Mouse (Mus musculus) urinary bladder, postnatal 10 days (tissue): Measurements from ENCODE around the gene Fancg.

Source experiments
- DNase-seq: peaks from one replicate; pipeline ENCODE4 v3.0.0; 2022; ENCODE audit warnings: low spot score

Gene Fancg

DNA sequence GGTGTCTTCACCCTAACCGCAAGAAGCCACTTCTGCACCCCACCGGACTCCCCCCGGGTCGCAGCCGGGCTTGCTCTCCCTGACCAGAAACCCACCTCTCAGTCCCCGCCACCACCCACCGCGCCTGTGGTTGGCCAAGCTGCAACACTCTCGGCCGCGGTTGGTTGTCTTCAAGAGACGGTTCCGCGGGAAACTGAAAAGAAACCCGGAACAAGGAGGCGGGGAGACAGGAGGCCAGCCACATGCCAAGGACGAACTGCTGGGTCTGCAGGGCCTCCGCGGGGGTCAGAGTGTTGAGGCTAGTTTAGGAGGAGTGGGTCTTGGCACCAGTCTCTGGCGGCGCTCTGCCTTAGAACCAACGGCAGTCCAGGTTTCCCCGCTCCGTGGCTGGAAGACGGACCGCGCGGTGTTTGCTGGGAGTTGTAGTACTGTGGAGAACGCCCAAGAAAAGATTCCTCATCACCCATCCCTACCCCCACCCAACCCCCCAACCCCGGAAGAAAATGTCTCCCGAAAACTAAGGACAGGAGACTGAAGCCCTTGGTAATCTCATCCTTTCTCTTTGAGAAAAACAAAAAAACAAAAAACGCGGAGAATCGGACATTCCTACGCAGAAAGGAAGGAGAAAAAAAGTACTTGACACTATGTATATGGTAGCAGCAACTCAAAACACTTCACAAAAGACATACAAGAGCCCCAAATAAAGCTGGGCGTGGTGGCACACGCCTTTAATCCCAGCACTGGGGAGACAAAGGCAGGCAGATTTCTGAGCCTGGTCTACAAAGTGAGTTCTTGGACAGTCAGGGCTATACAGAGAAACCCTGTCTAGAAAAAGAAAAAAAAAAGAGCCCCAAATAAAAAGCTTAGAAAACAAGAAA lies at the start of gene Fancg:
Gene Fancg (minus strand): TSS at position 346 of the 878 bp plus-strand sequence.
- no peak for DNase-seq

GRCm38 (mm10) chr4:43059697-43060096 lies 49.4 kb upstream of the Fancg start:
- DNase-seq, result no peak

DNA sequence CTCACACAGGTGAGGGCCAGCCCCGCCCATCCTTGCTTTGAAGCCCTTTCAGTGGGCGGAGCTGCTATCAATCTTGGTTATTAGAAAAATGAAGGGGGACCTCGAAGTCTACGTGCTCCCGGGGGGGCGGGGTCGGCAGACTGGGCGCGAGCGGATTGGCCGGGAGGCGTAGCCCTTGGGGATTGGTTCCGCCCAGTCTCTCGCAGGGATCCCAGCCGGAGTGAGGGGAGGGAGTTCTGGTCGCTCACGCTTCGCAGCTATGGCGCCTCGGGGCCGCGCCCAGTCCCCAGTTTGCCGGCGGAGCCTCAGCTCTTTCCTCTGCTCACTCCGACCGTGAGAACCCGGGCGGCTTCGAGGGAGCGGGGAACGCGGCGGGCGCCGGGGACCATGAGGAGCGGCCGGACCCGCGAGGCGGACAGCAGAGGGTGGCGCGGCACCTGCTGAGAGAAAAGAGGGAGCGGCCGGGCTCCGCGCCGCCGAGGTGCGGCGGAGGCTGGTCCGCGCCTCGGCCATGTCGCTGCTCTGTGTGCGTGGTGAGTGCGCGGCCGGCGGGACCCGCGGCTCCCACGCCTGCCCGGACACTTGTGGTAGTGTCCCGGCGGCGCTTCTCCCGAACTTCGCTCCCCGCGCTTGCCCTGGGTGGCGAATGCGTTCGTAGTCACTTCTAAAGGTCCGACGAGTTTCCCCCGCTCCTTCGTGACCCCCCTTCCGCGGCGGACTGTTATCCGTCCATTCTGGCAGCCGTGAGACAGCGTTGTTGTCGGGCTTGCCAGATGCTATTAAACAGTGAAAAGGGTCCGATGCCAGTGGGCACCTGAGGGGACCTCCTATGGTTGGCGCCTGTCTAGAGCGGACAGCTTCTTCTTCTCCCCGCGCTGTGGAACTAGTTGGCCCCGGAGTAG lies 48.7 kb upstream of the Fancg start, which contains the start of gene Unc13b:
Gene Unc13b (plus strand): TSS at position 201 of the 902 bp plus-strand sequence.
- DNase-seq, result peak; percentile 63

- DNase-seq, result no peak
These were observed 48.1 kb upstream of the Fancg start for GRCm38 (mm10) chr4:43058392-43058752.

- DNase-seq, result no peak
These were observed 47.3 kb upstream of the Fancg start for GRCm38 (mm10) chr4:43057654-43058053.

GRCm38 (mm10) chr4:43052627-43053026 lies 42.3 kb upstream of the Fancg start:
- no peak for DNase-seq

DNA sequence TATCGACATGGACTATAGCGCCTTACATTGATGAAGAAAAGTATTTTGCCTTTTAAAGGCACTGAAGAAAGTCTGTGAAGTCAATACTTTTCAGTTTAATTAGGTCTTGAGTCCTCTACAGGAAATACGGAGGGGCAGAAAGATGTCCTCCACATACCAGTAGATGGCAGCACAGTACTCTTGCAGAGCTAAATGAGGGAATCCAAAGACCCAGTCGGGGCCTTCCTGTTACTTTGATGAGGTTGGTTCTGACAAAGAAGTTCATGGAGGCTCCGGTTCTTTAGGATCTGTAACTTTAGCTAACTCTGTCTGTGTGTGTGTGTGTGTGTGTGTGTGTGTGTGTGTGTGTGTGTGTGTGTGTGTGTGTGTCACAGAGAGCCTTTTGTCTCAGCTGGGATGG lies 36.9 kb upstream of the Fancg start:
- DNase-seq, result no peak

DNA sequence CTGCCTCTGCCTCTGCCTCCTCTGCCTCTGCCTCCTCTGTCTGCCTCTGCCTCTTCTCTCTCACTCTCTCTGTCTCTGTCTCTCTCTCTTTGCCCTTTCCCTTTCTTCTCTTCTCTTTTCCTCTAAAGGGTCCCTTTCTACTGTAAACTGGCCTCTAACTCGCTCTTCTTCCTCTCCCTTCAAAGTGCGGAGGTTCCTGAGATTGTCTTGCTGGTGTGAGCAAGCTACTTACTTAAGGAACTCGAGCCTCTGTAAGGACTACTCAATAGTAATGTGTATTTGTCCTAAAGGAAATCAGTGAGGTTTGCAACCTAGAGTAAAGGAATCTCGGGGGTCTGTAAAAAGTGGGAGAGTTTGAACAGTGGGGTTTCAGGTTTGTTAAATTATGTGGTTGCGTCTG lies 36.3 kb upstream of the Fancg start:
- no peak for DNase-seq

DNA sequence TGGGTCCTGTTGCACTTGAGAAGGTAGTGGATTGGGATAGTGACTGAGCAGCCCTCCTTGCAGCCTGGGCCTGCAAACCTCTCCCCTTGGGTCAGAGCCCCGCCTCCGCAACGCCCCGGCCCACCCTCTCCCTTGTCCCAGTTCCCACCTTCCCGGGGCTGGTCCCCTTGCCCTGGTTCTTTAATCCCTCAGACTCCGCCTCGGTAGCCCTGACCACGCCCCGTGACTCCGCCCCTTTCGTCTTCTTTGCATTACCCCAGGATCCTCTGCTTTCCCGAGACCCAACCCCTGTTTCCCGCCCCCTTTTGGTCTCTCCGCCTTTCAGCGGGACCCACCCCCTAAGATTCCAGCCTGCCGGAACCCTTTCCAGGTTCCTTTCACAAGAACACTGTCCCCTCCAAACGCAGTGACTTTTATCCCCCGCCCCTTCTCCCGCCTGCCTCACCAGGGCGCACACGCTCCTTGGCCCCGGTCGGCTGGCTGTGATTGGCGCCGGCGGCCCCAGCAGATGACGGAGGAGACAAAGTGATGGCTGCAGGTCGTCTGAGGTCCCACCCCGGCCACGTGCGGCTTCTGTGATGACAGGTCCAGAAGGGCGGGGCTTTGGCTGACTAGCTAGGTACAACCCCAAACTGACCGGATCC lies 35.5 kb upstream of the Fancg start, which contains the start of gene Fam214b:
Gene Fam214b (minus strand): TSS at position 562 of the 644 bp plus-strand sequence.
- peak; percentile 96 for DNase-seq

DNA sequence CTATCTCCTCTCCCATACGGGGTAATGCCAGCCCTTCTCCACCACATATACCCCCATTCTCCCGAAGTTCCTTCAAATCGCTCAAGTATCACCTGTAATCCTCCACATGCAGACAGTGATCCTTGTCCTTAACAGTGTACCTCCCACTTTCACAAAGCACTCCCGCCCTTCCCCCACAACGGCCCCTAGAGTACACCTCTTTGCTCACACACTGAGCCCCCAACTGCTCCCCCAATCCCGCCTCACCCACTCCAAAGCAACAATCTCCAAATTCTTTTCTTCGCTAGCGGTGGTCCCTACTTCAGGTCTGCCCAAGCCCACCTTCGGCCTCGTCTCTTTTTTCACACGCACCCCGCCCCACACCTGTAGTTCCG lies 35.0 kb upstream of the Fancg start:
- no peak for DNase-seq

DNA sequence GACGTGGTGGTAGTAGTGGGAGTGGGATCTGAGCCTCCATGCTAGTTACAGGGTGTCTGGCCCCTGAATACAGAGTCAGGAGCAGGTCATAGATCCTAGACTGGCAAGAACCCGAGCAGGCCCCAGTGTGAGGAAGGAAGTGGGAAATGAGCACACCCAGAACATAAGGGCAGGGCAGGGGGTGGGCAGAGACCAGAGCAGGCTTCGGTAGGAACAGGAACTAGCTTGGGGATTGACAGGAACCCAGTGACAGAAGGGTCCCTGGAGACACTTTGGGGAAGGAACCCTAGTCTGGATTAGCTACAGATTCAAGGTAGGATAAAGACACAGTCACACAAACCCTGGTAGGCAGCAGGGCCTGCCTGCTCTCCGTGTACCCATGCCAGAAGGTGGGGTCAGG lies 34.4 kb upstream of the Fancg start:
- DNase-seq, result no peak

DNA sequence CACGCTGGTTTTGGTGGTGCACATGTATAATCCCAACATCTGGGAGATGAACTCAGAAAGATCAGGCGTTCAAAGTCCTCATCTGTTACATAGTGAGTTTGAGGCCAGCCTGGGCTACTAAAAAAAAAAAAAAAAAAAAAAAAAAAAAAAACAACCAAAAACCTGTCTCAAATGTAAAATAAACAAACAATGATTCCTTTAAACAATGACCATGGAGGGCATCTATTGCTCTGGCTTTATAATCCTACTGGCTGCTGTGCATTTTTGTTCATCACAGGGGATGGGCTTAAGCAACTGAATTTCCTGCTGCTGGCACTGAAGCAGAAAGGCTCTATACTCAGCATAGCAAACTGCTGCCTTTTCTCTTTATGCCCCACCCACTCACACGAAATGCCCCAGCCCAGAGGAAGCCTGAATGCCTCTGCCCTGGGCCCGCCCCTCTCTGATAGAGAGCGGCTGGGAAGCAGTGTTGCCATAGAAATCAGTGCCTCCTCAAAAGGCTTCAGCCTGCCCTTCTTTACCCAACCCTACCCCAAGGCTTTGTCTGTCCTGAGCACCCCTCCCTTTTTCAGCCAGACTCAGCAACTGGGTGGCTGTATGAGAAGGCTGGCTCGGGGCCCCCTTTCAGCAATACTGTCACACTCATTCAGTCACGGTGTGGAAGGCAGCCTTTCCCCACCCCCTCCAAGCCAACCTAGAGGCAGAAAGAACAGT lies 33.5 kb upstream of the Fancg start:
- DNase-seq, result no peak

- DNase-seq, result no peak
These were observed 30.7 kb upstream of the Fancg start for GRCm38 (mm10) chr4:43040881-43041547.

- DNase-seq, result peak; percentile 88
These were observed 29.8 kb upstream of the Fancg start for GRCm38 (mm10) chr4:43040114-43040572.

DNA sequence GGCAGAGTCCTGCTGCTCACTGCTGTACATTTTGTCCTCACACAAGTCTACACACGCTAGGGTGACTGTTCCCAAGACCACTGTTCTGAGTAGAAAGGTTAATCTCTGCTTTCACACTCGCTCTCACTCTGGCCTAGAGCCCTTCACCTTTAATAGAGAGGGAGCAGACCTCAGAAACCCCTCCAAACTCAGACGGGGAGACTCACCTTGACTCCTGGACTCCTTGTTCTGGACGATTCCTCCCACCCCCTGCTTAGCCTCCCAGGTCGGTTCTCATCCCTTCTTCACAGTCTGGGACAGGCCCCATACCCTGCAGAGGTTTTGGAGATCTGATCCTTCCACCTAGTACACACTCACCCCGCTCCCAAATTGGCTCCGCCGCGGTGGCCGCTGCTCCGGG lies 29.3 kb upstream of the Fancg start:
- DNase-seq, result no peak

- no peak for DNase-seq
These were observed 28.5 kb upstream of the Fancg start for GRCm38 (mm10) chr4:43038567-43039495.

- DNase-seq, result no peak
These were observed 27.7 kb upstream of the Fancg start for GRCm38 (mm10) chr4:43037860-43038566.

GRCm38 (mm10) chr4:43036356-43036755 lies 26.1 kb upstream of the Fancg start:
- no peak for DNase-seq

DNA sequence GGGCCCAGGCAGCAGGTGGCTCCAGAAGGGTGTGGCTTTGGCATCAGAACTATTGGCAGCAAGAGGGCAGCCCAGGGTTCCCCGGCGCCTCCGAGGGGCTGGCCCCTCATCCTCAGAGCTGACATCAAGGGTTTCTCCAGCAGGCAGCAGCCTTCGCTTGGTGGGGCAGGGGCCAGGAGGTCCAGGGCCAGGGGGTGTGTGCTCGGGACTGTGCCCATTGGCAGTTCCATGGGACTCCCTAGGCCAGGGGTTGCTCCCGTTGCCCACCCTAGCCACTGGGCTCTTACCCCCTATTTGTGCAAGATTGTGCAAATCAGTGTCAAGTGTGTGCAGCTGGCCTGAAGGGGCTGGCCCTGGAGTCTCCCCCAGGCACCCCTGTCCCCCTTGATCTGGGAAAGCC lies 25.5 kb upstream of the Fancg start:
- DNase-seq, result no peak
